Mouse (Mus musculus): ENCODE results near the gene Npffr2. TPM values are rescaled to one million over a fixed set of nuclear protein-coding genes. Genes with fewer than 3 reads are reported as not detected.
"Not testable (repeated sequence)": the region's sequence is repeated elsewhere in the genome, so short reads cannot be mapped to it uniquely, and the experiment has no call there.

Npffr2 gene
- total RNA-seq (2015; ENCODE audit: low replicate concordance) (not detected in 2 replicates), total RNA-seq (2017; ENCODE audit: low replicate concordance) (not detected in 2 replicates)

GRCm38 (mm10) chr5:89526878-89527578 lies at the start of gene Npffr2:
Gene Npffr2 (plus strand): TSS chr5:89527429.
- no peak for ATAC-seq (replicated peaks; ENCODE audit: low FRiP score, poor library complexity, severe bottlenecking)

GRCm38 (mm10) chr5:89492560-89492959 lies 34.7 kb upstream of the Npffr2 start:
- no peak for ATAC-seq (replicated peaks; ENCODE audit: low FRiP score, poor library complexity, severe bottlenecking)

GRCm38 (mm10) chr5:89500182-89500581 lies 27.0 kb upstream of the Npffr2 start:
- ATAC-seq (replicated peaks; ENCODE audit: low FRiP score, poor library complexity, severe bottlenecking): no peak

- ATAC-seq (replicated peaks; ENCODE audit: low FRiP score, poor library complexity, severe bottlenecking): no peak
These were observed 8.6 kb upstream of the Npffr2 start for GRCm38 (mm10) chr5:89518641-89519040.

GRCm38 (mm10) chr5:89526181-89526778 lies 949 bp upstream of the Npffr2 start:
- no peak for ATAC-seq (replicated peaks; ENCODE audit: low FRiP score, poor library complexity, severe bottlenecking)

- ATAC-seq (replicated peaks; ENCODE audit: low FRiP score, poor library complexity, severe bottlenecking): no peak
These were observed 1.7 kb downstream of the Npffr2 start for GRCm38 (mm10) chr5:89528951-89529350.

GRCm38 (mm10) chr5:89529391-89529790 lies 2.2 kb downstream of the Npffr2 start:
- ATAC-seq (replicated peaks; ENCODE audit: low FRiP score, poor library complexity, severe bottlenecking): no peak

- ATAC-seq (replicated peaks; ENCODE audit: low FRiP score, poor library complexity, severe bottlenecking): no peak
These were observed 8.8 kb downstream of the Npffr2 start for GRCm38 (mm10) chr5:89536018-89536417.

GRCm38 (mm10) chr5:89542472-89542871 lies 15.2 kb downstream of the Npffr2 start:
- ATAC-seq (replicated peaks; ENCODE audit: low FRiP score, poor library complexity, severe bottlenecking): no peak

GRCm38 (mm10) chr5:89543476-89543875 lies 16.2 kb downstream of the Npffr2 start:
- ATAC-seq (replicated peaks; ENCODE audit: low FRiP score, poor library complexity, severe bottlenecking): no peak

- not testable (repeated sequence) for ATAC-seq (replicated peaks; ENCODE audit: low FRiP score, poor library complexity, severe bottlenecking)
These were observed 31.9 kb downstream of the Npffr2 start for GRCm38 (mm10) chr5:89559118-89559517.

GRCm38 (mm10) chr5:89561381-89561780 lies 34.2 kb downstream of the Npffr2 start:
- no peak for ATAC-seq (replicated peaks; ENCODE audit: low FRiP score, poor library complexity, severe bottlenecking)

GRCm38 (mm10) chr5:89578678-89579077 lies 51.4 kb downstream of the Npffr2 start:
- no peak for ATAC-seq (replicated peaks; ENCODE audit: low FRiP score, poor library complexity, severe bottlenecking)

- no peak for ATAC-seq (replicated peaks; ENCODE audit: low FRiP score, poor library complexity, severe bottlenecking)
These were observed 52.0 kb downstream of the Npffr2 start for GRCm38 (mm10) chr5:89579181-89579580.

GRCm38 (mm10) chr5:89581143-89581542 lies 53.9 kb downstream of the Npffr2 start:
- ATAC-seq (replicated peaks; ENCODE audit: low FRiP score, poor library complexity, severe bottlenecking): no peak

- ATAC-seq (replicated peaks; ENCODE audit: low FRiP score, poor library complexity, severe bottlenecking): no peak
These were observed 54.6 kb downstream of the Npffr2 start for GRCm38 (mm10) chr5:89581742-89582366.

- no peak for ATAC-seq (replicated peaks; ENCODE audit: low FRiP score, poor library complexity, severe bottlenecking)
These were observed 57.8 kb downstream of the Npffr2 start for GRCm38 (mm10) chr5:89585021-89585420.

GRCm38 (mm10) chr5:89592301-89592700 lies 65.1 kb downstream of the Npffr2 start:
- no peak for ATAC-seq (replicated peaks; ENCODE audit: low FRiP score, poor library complexity, severe bottlenecking)

GRCm38 (mm10) chr5:89611322-89612015 lies 84.2 kb downstream of the Npffr2 start:
- no peak for ATAC-seq (replicated peaks; ENCODE audit: low FRiP score, poor library complexity, severe bottlenecking)

- no peak for ATAC-seq (replicated peaks; ENCODE audit: low FRiP score, poor library complexity, severe bottlenecking)
These were observed 85.0 kb downstream of the Npffr2 start for GRCm38 (mm10) chr5:89612262-89612661.

Measured in erythroid progenitor cell, adult 5-6 weeks (primary cell).